Mouse (Mus musculus) bone marrow, adult 2 months (tissue): Measurements from ENCODE around the gene AL607142.1.

ENCODE experiments used
- CTCF ChIP-seq: fragments of 200-500 bp; IDR thresholded peaks from 2 replicates; pipeline ENCODE4 v1.5.1; 2011; ENCODE audit warnings: low read length, control low read depth; ENCODE audit not compliant: control insufficient read depth, insufficient read depth
- POLR2A ChIP-seq: fragments of 200-500 bp; IDR thresholded peaks from 2 replicates; pipeline ENCODE4 v1.6.1; 2011; ENCODE audit warnings: low read depth, mild to moderate bottlenecking, control low read depth, low read length, borderline replicate concordance; ENCODE audit not compliant: control insufficient read depth

DNA sequence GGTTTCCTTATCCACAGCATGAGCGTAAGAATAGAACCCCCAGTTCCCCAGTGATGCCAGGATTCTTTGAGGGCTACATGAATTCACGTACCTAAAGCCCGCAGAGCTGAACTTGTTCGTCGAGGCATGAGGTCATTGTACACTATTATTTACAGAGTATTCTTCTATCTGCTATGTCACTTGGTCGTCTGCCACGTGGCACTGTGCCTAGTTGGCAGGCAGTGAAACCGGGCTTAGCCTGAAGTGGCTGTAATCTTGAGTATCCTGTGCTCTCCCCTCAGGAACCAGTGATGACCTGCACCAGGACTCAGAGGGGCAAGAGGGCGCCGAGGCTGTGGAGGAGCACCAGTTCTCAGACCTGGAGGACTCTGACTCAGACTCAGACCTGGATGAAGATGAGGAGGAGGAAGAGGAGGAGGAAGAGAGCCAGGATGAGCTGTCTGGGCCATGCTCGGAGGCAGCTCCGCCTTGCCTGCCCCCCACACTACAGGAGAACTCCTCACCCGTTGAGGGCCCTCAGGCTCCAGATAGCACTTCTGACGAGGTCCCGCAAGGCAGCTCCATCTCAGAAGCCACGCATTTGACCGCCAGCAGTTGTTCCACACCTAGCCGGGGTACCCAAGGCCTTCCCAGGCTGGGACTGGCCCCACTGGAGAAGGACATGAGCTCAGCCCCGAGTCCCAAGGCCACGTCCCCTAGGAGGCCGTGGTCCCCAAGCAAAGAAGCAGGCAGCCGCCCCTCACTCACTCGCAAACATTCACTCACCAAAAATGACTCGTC, 66.8 kb downstream of the AL607142.1 start:
- TF ChIP-seq POLR2A = no peak
- no peak for TF ChIP-seq CTCF
